Mouse (Mus musculus): Measurements from ENCODE around the gene Ccdc120. TPM values are rescaled to one million over a fixed set of nuclear protein-coding genes. Genes with fewer than 3 reads are reported as not detected.
"Not testable (repeated sequence)": the region's sequence is repeated elsewhere in the genome, so short reads cannot be mapped to it uniquely, and the experiment has no call there.

The Ccdc120 gene
- polyA plus RNA-seq, 1 experiment from 2014 or later, result 25.3 TPM

GRCm38 (mm10) chrX:7753627-7754026 is 2.9 kb upstream of the Ccdc120 start:
- H3K27me3 ChIP-seq (ENCODE audit: insufficient read depth, low read length); H3K9me3 ChIP-seq (ENCODE audit: low read depth, low read length); H3K4me3 ChIP-seq (ENCODE audit: low read depth, low read length); ATAC-seq (ENCODE audit: insufficient read depth); H3K9ac ChIP-seq; H3K27ac ChIP-seq (ENCODE audit: low read depth); H3K4me1 ChIP-seq (ENCODE audit: insufficient read depth); H3K36me3 ChIP-seq (ENCODE audit: insufficient read depth); H3K4me2 ChIP-seq: not testable (repeated sequence)
- DNase-seq, result peak; percentile 50
- TF ChIP-seq CTCF (IDR thresholded peaks at IDR 0.05; ENCODE audit: low read depth), result peak; percentile 37; the same call in 1 of the 2 replicates
- 2% methylated on average over 3 of the region's 3 CpGs for WGBS

- no peak overlapping the region for H3K27ac ChIP-seq (ENCODE audit: low read depth)
- ATAC-seq (ENCODE audit: insufficient read depth), result no peak
- no peaks in the 10 kb centered on the region for H3K36me3 ChIP-seq (ENCODE audit: insufficient read depth)
- no peak for DNase-seq
- H3K4me1 ChIP-seq (ENCODE audit: insufficient read depth), result no peaks in the 10 kb centered on the region
- no peak overlapping the region for H3K4me2 ChIP-seq
- H3K9me3 ChIP-seq (ENCODE audit: low read depth, low read length), result no peaks in the 10 kb centered on the region
- no peak overlapping the region for H3K9ac ChIP-seq
- WGBS, result 82% methylated on average over 8 of the region's 8 CpGs
- TF ChIP-seq CTCF (IDR thresholded peaks at IDR 0.05; ENCODE audit: low read depth), result no peak
- no peak overlapping the region for H3K4me3 ChIP-seq (ENCODE audit: low read depth, low read length)
- no peaks in the 10 kb centered on the region for H3K27me3 ChIP-seq (ENCODE audit: insufficient read depth, low read length)
These were observed 5.3 kb downstream of the Ccdc120 start for GRCm38 (mm10) chrX:7745429-7745828.

- no peak for TF ChIP-seq CTCF (IDR thresholded peaks at IDR 0.05; ENCODE audit: low read depth)
- H3K36me3 ChIP-seq (ENCODE audit: insufficient read depth), result no peaks in the 10 kb centered on the region
- H3K4me2 ChIP-seq, result no peak overlapping the region
- no peaks in the 10 kb centered on the region for H3K9me3 ChIP-seq (ENCODE audit: low read depth, low read length)
- H3K4me3 ChIP-seq (ENCODE audit: low read depth, low read length), result no peak overlapping the region
- DNase-seq, result no peak
- H3K27ac ChIP-seq (ENCODE audit: low read depth), result no peak overlapping the region
- H3K27me3 ChIP-seq (ENCODE audit: insufficient read depth, low read length), result no peaks in the 10 kb centered on the region
- no peak overlapping the region for H3K9ac ChIP-seq
- H3K4me1 ChIP-seq (ENCODE audit: insufficient read depth), result no peaks in the 10 kb centered on the region
- 36% methylated on average over 1 of the region's 1 CpGs for WGBS
- no peak for ATAC-seq (ENCODE audit: insufficient read depth)
These were observed 5.8 kb downstream of the Ccdc120 start for GRCm38 (mm10) chrX:7744940-7745339.

- Histone ChIP-seq H3K9me3 (ENCODE audit: low read depth, low read length) (no peaks in the 10 kb centered on the region), H3K4me1 (ENCODE audit: insufficient read depth) (no peaks in the 10 kb centered on the region), H3K4me3 (ENCODE audit: low read depth, low read length) (no peak overlapping the region), H3K4me2 (no peak overlapping the region), H3K27ac (ENCODE audit: low read depth) (no peak overlapping the region), H3K27me3 (ENCODE audit: insufficient read depth, low read length) (no peaks in the 10 kb centered on the region), H3K36me3 (ENCODE audit: insufficient read depth) (no peaks in the 10 kb centered on the region), H3K9ac (no peak overlapping the region)
- TF ChIP-seq CTCF (IDR thresholded peaks at IDR 0.05; ENCODE audit: low read depth), result peak; percentile 30
- 55% methylated on average over 5 of the region's 5 CpGs for WGBS
- DNase-seq (no peak), ATAC-seq (ENCODE audit: insufficient read depth) (no peak)
These were observed 7.2 kb downstream of the Ccdc120 start for GRCm38 (mm10) chrX:7743470-7743869.

- Histone ChIP-seq H3K4me1 (ENCODE audit: insufficient read depth) (no peaks in the 10 kb centered on the region), H3K27ac (ENCODE audit: low read depth) (0 out of 2 replicates have a peak overlapping the region, but pooled peaks have one; percentile 63), H3K9me3 (ENCODE audit: low read depth, low read length) (no peaks in the 10 kb centered on the region), H3K4me3 (ENCODE audit: low read depth, low read length) (peak overlapping the region; percentile 17), H3K36me3 (ENCODE audit: insufficient read depth) (peaks cover 4% of the 10 kb centered on the region; the same call in 1 of the 2 replicates), H3K27me3 (ENCODE audit: insufficient read depth, low read length) (no peaks in the 10 kb centered on the region), H3K9ac (no peak overlapping the region), H3K4me2 (peak overlapping the region; percentile 41)
- TF ChIP-seq CTCF (IDR thresholded peaks at IDR 0.05; ENCODE audit: low read depth), result no peak
- 66% methylated on average over 5 of the region's 5 CpGs for WGBS
- no peak for DNase-seq
- ATAC-seq (ENCODE audit: insufficient read depth), result no peak
These were observed 9.6 kb downstream of the Ccdc120 start for GRCm38 (mm10) chrX:7741103-7741502.

GRCm38 (mm10) chrX:7740082-7740819 is 10.5 kb downstream of the Ccdc120 start:
- peak overlapping the region; percentile 41 for H3K4me2 ChIP-seq
- peak; percentile 70 for ATAC-seq (ENCODE audit: insufficient read depth)
- no peaks in the 10 kb centered on the region for H3K27me3 ChIP-seq (ENCODE audit: insufficient read depth, low read length)
- TF ChIP-seq CTCF (IDR thresholded peaks at IDR 0.05; ENCODE audit: low read depth), result no peak
- H3K9me3 ChIP-seq (ENCODE audit: low read depth, low read length), result no peaks in the 10 kb centered on the region
- H3K36me3 ChIP-seq (ENCODE audit: insufficient read depth), result peaks cover 4% of the 10 kb centered on the region; the same call in 1 of the 2 replicates
- 46% methylated on average over 10 of the region's 10 CpGs for WGBS
- H3K4me1 ChIP-seq (ENCODE audit: insufficient read depth), result no peaks in the 10 kb centered on the region
- DNase-seq, result peak; percentile 58
- peak overlapping the region; percentile 63 for H3K27ac ChIP-seq (ENCODE audit: low read depth)
- no peak overlapping the region; the same call in 1 of the 2 replicates for H3K9ac ChIP-seq
- H3K4me3 ChIP-seq (ENCODE audit: low read depth, low read length), result peak overlapping the region; percentile 4; the same call in 1 of the 2 replicates

GRCm38 (mm10) chrX:7739336-7740081 is 11.2 kb downstream of the Ccdc120 start:
- Histone ChIP-seq H3K4me3 (ENCODE audit: low read depth, low read length) (peak overlapping the region; percentile 15; the same call in 1 of the 2 replicates), H3K4me2 (peak overlapping the region; percentile 41), H3K4me1 (ENCODE audit: insufficient read depth) (no peaks in the 10 kb centered on the region), H3K27ac (ENCODE audit: low read depth) (peak overlapping the region; percentile 65), H3K27me3 (ENCODE audit: insufficient read depth, low read length) (no peaks in the 10 kb centered on the region), H3K9me3 (ENCODE audit: low read depth, low read length) (no peaks in the 10 kb centered on the region), H3K36me3 (ENCODE audit: insufficient read depth) (peaks cover 8% of the 10 kb centered on the region; the same call in 1 of the 2 replicates), H3K9ac (no peak overlapping the region)
- ATAC-seq (ENCODE audit: insufficient read depth) (peak; percentile 79), DNase-seq (peak; percentile 77)
- TF ChIP-seq CTCF (IDR thresholded peaks at IDR 0.05; ENCODE audit: low read depth), result no peak
- 47% methylated on average over 14 of the region's 14 CpGs for WGBS

All from lung, embryonic 14.5 days (tissue).